In the genomic region with DNA sequence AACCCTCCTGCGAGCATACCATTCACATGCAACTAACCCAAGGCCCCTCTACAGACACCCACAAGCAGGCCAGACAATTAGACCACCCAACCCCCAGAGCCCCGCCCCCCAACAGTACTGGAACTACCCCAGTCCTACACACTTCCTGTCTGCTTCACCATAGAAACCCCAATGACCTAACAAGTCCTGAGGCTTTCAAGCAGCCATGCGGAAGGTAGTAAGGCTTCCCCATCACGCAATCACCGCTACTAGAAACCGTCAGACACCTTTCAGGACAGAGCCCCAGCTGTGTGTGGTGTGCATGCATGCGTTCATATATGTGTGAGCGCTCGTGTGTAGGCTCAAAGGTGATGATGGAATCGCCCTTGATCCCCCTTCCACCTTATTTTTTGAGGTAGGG, we compare ENCODE assay signal across 10 mouse cellular contexts. TPM values are rescaled to one million over a fixed set of nuclear protein-coding genes. Genes with fewer than 3 reads are reported as not detected.
DNase-seq lines count a peak whose midpoint lies in the region; ATAC-seq and TF ChIP-seq lines count a peak whose summit lies in the region.
"Had no signal": no experiment of that assay in that cellular context is flagged by ENCODE, and none has a peak within 500 bp of the region (broad histone marks: within the 10 kb centered on the region; RNA-seq: fewer than 3 reads in every experiment).

No protein-coding gene starts in this region.

- WGBS in kidney, postnatal 0 days = 78% methylated on average over 10 of the region's 10 CpGs
- WGBS in forebrain, embryonic 15.5 days = 69% methylated on average over 10 of the region's 10 CpGs

- H3K9me3 ChIP-seq in kidney, postnatal 0 days (replicated peaks; ENCODE audit: low read length) = no peaks in the 10 kb centered on the region
- H3K9me3 ChIP-seq in E14TG2a.4 (ENCODE audit: low read length) = no peaks in the 10 kb centered on the region
- H3K9me3 ChIP-seq in forebrain, embryonic 15.5 days = no peaks in the 10 kb centered on the region
- H3K9me3 ChIP-seq: megakaryocyte, embryonic 14.5 days; stomach, embryonic 15.5 days had no signal

- H3K4me1 ChIP-seq in kidney, postnatal 0 days (replicated peaks; ENCODE audit: insufficient read depth, low read length) = no peaks in the 10 kb centered on the region
- H3K4me1 ChIP-seq in E14TG2a.4 (replicated peaks; ENCODE audit: low read depth, low read length) = peaks cover 35% of the 10 kb centered on the region
- H3K4me1 ChIP-seq in forebrain, embryonic 15.5 days = peaks cover 8% of the 10 kb centered on the region; the same call in 1 of the 2 replicates

- H3K4me3 ChIP-seq in kidney, postnatal 0 days (replicated peaks; ENCODE audit: low read depth, low read length) = no peak overlapping the region
- peak overlapping the region; percentile 32 for H3K4me3 ChIP-seq in E14TG2a.4 (replicated peaks; ENCODE audit: low read length)
- no peak overlapping the region for H3K4me3 ChIP-seq in forebrain, embryonic 15.5 days
- H3K4me3 ChIP-seq: megakaryocyte, embryonic 14.5 days; stomach, embryonic 15.5 days had no signal

- DNase-seq in kidney, postnatal 0 days (ENCODE audit: low spot score) = no peak
- no peak for DNase-seq in kidney, postnatal 4 days
- peak; percentile 55 to 66 for DNase-seq in natural killer cell, adult 2 months (ENCODE audit: low spot score in 2 of 2)
- no peak for DNase-seq in embryo, embryonic 11 days
- DNase-seq in ovary, postnatal 10 days (ENCODE audit: low spot score) = no peak
- no peak for DNase-seq in adrenal gland, postnatal 36 days

- no peak overlapping the region for H3K9ac ChIP-seq in kidney, postnatal 0 days (ENCODE audit: low read depth, low read length)
- H3K9ac ChIP-seq in forebrain, embryonic 15.5 days (replicated peaks) = no peak overlapping the region
- H3K9ac ChIP-seq: stomach, embryonic 15.5 days had no signal

- no peak overlapping the region for H3K4me2 ChIP-seq in kidney, postnatal 0 days (ENCODE audit: low read length)
- no peak overlapping the region for H3K4me2 ChIP-seq in forebrain, embryonic 15.5 days (replicated peaks)
- H3K4me2 ChIP-seq: stomach, embryonic 15.5 days had no signal

- ATAC-seq in kidney, postnatal 0 days (replicated peaks; ENCODE audit: low FRiP score, low read depth) = 0 out of 2 replicates have a peak, but pooled peaks have one; percentile 34
- no peak; the same call in 1 of the 2 replicates for ATAC-seq in forebrain, embryonic 15.5 days (replicated peaks)

- no peaks in the 10 kb centered on the region for H3K27me3 ChIP-seq in kidney, postnatal 0 days (ENCODE audit: insufficient read depth, low read length)
- H3K27me3 ChIP-seq in E14TG2a.4 (ENCODE audit: insufficient read depth, low read length) = no peaks in the 10 kb centered on the region
- no peaks in the 10 kb centered on the region for H3K27me3 ChIP-seq in forebrain, embryonic 15.5 days
- H3K27me3 ChIP-seq: stomach, embryonic 15.5 days had no signal

- H3K36me3 ChIP-seq in kidney, postnatal 0 days (ENCODE audit: insufficient read depth, low read length) = peaks cover 41% of the 10 kb centered on the region
- H3K36me3 ChIP-seq in E14TG2a.4 (ENCODE audit: insufficient read depth, low read length) = peaks cover 64% of the 10 kb centered on the region
- peaks cover 80% of the 10 kb centered on the region for H3K36me3 ChIP-seq in forebrain, embryonic 15.5 days

- no peak for TF ChIP-seq CTCF in kidney, postnatal 0 days (IDR thresholded peaks at IDR 0.05; ENCODE audit: low read depth)
- no peak for TF ChIP-seq CTCF in E14TG2a.4 (conservative IDR thresholded peaks at IDR 0.05; ENCODE audit: low read length)

- no peak overlapping the region for H3K27ac ChIP-seq in kidney, postnatal 0 days
- 0 out of 2 replicates have a peak overlapping the region, but pooled peaks have one; percentile 9 for H3K27ac ChIP-seq in forebrain, embryonic 15.5 days (replicated peaks)
- H3K27ac ChIP-seq: stomach, embryonic 15.5 days had no signal

RNA-seq across cellular contexts. Expression of a gene that starts 50.1 kb away (rescaled TPM):
- 122 and 128 TPM in 2 replicates for polyA plus RNA-seq in kidney, postnatal 0 days (2015; fragmentation: Nextera tagmentation; extraction: Ambion mirVana)
- polyA plus RNA-seq in forebrain, embryonic 15.5 days (2015; fragmentation: Nextera tagmentation; extraction: Ambion mirVana) = 93.3 and 106 TPM in 2 replicates
- total RNA-seq in adrenal gland, postnatal 36 days (2021) = 10 to 100 TPM; 45.9 to 48.6 TPM

RNA-seq across cellular contexts. Expression of a gene that starts 58.0 kb away (rescaled TPM):
- 23.7 and 26.0 TPM in 2 replicates for polyA plus RNA-seq in kidney, postnatal 0 days (2015; fragmentation: Nextera tagmentation; extraction: Ambion mirVana)
- polyA plus RNA-seq in forebrain, embryonic 15.5 days (2015; fragmentation: Nextera tagmentation; extraction: Ambion mirVana) = 15.4 and 19.9 TPM in 2 replicates
- total RNA-seq in adrenal gland, postnatal 36 days (2021) = 10 to 100 TPM; 28.3 to 29.7 TPM

Comparison
In these comparisons a context has a peak if more than half of its experiments do, and no peak if none do; other contexts are left out.
1. DNase-seq: peak in natural killer cell, adult 2 months (2 of 2); none in kidney, postnatal 0 days (single experiment), kidney, postnatal 4 days (0 of 2), embryo, embryonic 11 days (single experiment), ovary, postnatal 10 days (single experiment) and adrenal gland, postnatal 36 days (0 of 2).